11 mouse cellular contexts compared by ENCODE assay signal in genomic region chr17:40823817-40824216, GRCm38 (mm10). TPM values are rescaled to one million over a fixed set of nuclear protein-coding genes. Genes with fewer than 3 reads are reported as not detected.
DNase-seq lines count a peak whose midpoint lies in the region; TF ChIP-seq lines count a peak whose summit lies in the region.
"Had no signal": no experiment of that assay in that cellular context is flagged by ENCODE, and none has a peak within 500 bp of the region (broad histone marks: within the 10 kb centered on the region; RNA-seq: fewer than 3 reads in every experiment).

No protein-coding gene starts in this region.

- no peak overlapping the region for H3K27ac ChIP-seq in layer of hippocampus, adult 2 months
- no peak overlapping the region for H3K27ac ChIP-seq in embryonic facial prominence, embryonic 10.5 days (replicated peaks)
- H3K27ac ChIP-seq: heart, embryonic 13.5 days; limb, embryonic 12.5 days had no signal

- peak; percentile 72 for TF ChIP-seq CTCF in layer of hippocampus, adult 2 months (conservative IDR thresholded peaks at IDR 0.05)

- H3K4me1 ChIP-seq in embryonic facial prominence, embryonic 10.5 days: no peaks in the 10 kb centered on the region
- H3K4me1 ChIP-seq: heart, embryonic 13.5 days; limb, embryonic 12.5 days had no signal

- no peaks in the 10 kb centered on the region for H3K9me3 ChIP-seq in embryonic facial prominence, embryonic 10.5 days
- H3K9me3 ChIP-seq: heart, embryonic 13.5 days; limb, embryonic 12.5 days had no signal

- H3K36me3 ChIP-seq in embryonic facial prominence, embryonic 10.5 days (replicated peaks): no peaks in the 10 kb centered on the region
- H3K36me3 ChIP-seq: heart, embryonic 13.5 days; limb, embryonic 12.5 days had no signal

- 33% methylated on average over 4 of the region's 4 CpGs for WGBS in embryonic facial prominence, embryonic 10.5 days

- DNase-seq in layer of hippocampus, adult 2 months (ENCODE audit: low spot score in 2 of 2): no peak
- no peak for DNase-seq in layer of hippocampus, postnatal 25 days (ENCODE audit: extremely low spot score in 1 of 2, low spot score in 1 of 2)
- peak; percentile 71 for DNase-seq in NIH3T3 (ENCODE audit: low read depth)
- DNase-seq in embryonic facial prominence, embryonic 10.5 days (ENCODE audit: low spot score): peak; percentile 11
- DNase-seq in lung, postnatal 36 days: peak; percentile 76
- DNase-seq in cerebellum, adult 8-10 months: no peak
- DNase-seq in thymus, postnatal 10 days (ENCODE audit: low spot score in 2 of 2): no peak
- DNase-seq in right cerebral cortex, postnatal 36 days (ENCODE audit: low spot score in 2 of 2): no peak
- DNase-seq: right cerebral cortex, postnatal 25 days had no signal

- H3K4me3 ChIP-seq in layer of hippocampus, adult 2 months: no peak overlapping the region
- no peak overlapping the region for H3K4me3 ChIP-seq in embryonic facial prominence, embryonic 10.5 days
- H3K4me3 ChIP-seq: heart, embryonic 13.5 days; limb, embryonic 12.5 days had no signal

- H3K27me3 ChIP-seq in embryonic facial prominence, embryonic 10.5 days (replicated peaks; ENCODE audit: low read depth, poor library complexity, severe bottlenecking): no peaks in the 10 kb centered on the region
- H3K27me3 ChIP-seq: heart, embryonic 13.5 days; limb, embryonic 12.5 days had no signal

RNA-seq across cellular contexts. Expression of gene Rhag, which starts 12.9 kb away (rescaled TPM):
- total RNA-seq in layer of hippocampus, adult 2 months (2021): not detected
- not detected for total RNA-seq in layer of hippocampus, postnatal 25 days (2021)
- polyA plus RNA-seq in embryonic facial prominence, embryonic 10.5 days (2016; fragmentation: Nextera tagmentation; extraction: Ambion mirVana): 5.0 and 5.6 TPM in 2 replicates

RNA-seq across cellular contexts. Expression of gene Crisp2, which starts 17.0 kb away (rescaled TPM):
- total RNA-seq in layer of hippocampus, adult 2 months (2021): not detected
- total RNA-seq in layer of hippocampus, postnatal 25 days (2021): not detected
- not detected in 2 replicates for polyA plus RNA-seq in embryonic facial prominence, embryonic 10.5 days (2016; fragmentation: Nextera tagmentation; extraction: Ambion mirVana)
- polyA plus RNA-seq: heart, embryonic 13.5 days; limb, embryonic 12.5 days had no signal

RNA-seq across cellular contexts. Expression of gene 9130008F23Rik, which starts 56.5 kb away (rescaled TPM):
- total RNA-seq in layer of hippocampus, adult 2 months (2021): under 1 TPM in 1 of 2 experiments, not detected in 1; 0.23 TPM
- under 1 TPM; 0.21 to 0.22 TPM for total RNA-seq in layer of hippocampus, postnatal 25 days (2021)
- polyA plus RNA-seq in embryonic facial prominence, embryonic 10.5 days (2016; fragmentation: Nextera tagmentation; extraction: Ambion mirVana): 0.37 and 0.53 TPM in 2 replicates

Comparison
In these comparisons a context has a peak if more than half of its experiments do, and no peak if none do; other contexts are left out.
1. DNase-seq: peak in NIH3T3 (single experiment), embryonic facial prominence, embryonic 10.5 days (single experiment) and lung, postnatal 36 days (single experiment); none in layer of hippocampus, adult 2 months (0 of 2), layer of hippocampus, postnatal 25 days (0 of 2), cerebellum, adult 8-10 months (single experiment), thymus, postnatal 10 days (0 of 2) and right cerebral cortex, postnatal 36 days (0 of 2).